Mouse (Mus musculus) embryonic facial prominence, embryonic 13.5 days (tissue): ENCODE data around the gene Casp2. TPM values are rescaled to one million over a fixed set of nuclear protein-coding genes. Genes with fewer than 3 reads are reported as not detected.

Experiments used
- ATAC-seq: fragments of 200-750 bp; cut with Nextera tagmentation; 2 replicates; pipeline ENCODE4 v1.8.0; 2017; ENCODE audit warnings: low read depth; ENCODE audit not compliant: insufficient number of reproducible peaks, insufficient read depth, low FRiP score, low TSS enrichment
- H3K27ac ChIP-seq: fragments of 300-500 bp; sonication (generic); 2 replicates; pipeline ENCODE4 v1.5.1; 2015; ENCODE audit warnings: moderate library complexity, mild to moderate bottlenecking, inconsistent platforms
- H3K27me3 ChIP-seq: fragments of 300-500 bp; sonication (generic); 2 replicates; pipeline ENCODE4 v1.6.1; 2015; ENCODE audit warnings: mild to moderate bottlenecking, inconsistent platforms
- H3K36me3 ChIP-seq: fragments of 300-500 bp; sonication (generic); 2 replicates; pipeline ENCODE4 v1.6.1; 2015; ENCODE audit warnings: mild to moderate bottlenecking, inconsistent platforms
- H3K4me1 ChIP-seq: fragments of 300-500 bp; sonication (generic); 2 replicates; pipeline ENCODE4 v1.6.1; 2015; ENCODE audit warnings: inconsistent platforms
- H3K4me2 ChIP-seq: fragments of 300-500 bp; sonication (generic); 2 replicates; pipeline ENCODE4 v1.6.1; 2015; ENCODE audit warnings: moderate library complexity, mild to moderate bottlenecking, inconsistent platforms
- H3K4me3 ChIP-seq: fragments of 300-500 bp; sonication (generic); 2 replicates; pipeline ENCODE4 v1.5.1; 2015; ENCODE audit warnings: mild to moderate bottlenecking, inconsistent platforms
- H3K9ac ChIP-seq: fragments of 300-500 bp; sonication (generic); 2 replicates; pipeline ENCODE4 v1.6.1; 2015; ENCODE audit warnings: mild to moderate bottlenecking, inconsistent platforms
- H3K9me3 ChIP-seq: fragments of 300-500 bp; sonication (generic); 2 replicates; pipeline ENCODE4 v1.6.1; 2016; ENCODE audit warnings: inconsistent platforms
- WGBS: fragments of 180-500 bp; shearing (Covaris S2); methylation state at CpG from one replicate; pipeline ENCODE4 v1.1.7; 2015; ENCODE audit warnings: mixed read lengths; 5-methylcytosine and 5-hydroxymethylcytosine counted together
- polyA plus RNA-seq: library from polyadenylated mRNA; unstranded; fragments of >200 nt; fragmentation: Nextera tagmentation; extraction: Ambion mirVana; gene quantifications from 2 replicates; pipeline ENCODE4 v1.2.1, GENCODE M21; 2015

Gene Casp2
- polyA plus RNA-seq, 1 experiment from 2014 or later = 59.5 TPM

- H3K27me3 ChIP-seq = peaks cover 7% of the 10 kb centered on the region
- no peaks in the 10 kb centered on the region for H3K36me3 ChIP-seq
- ATAC-seq = no peak
- no peak overlapping the region for H3K9ac ChIP-seq
- H3K4me1 ChIP-seq = peaks cover 7% of the 10 kb centered on the region; the same call in 1 of the 2 replicates
- 11% methylated on average over 8 of the region's 8 CpGs for WGBS
- H3K4me2 ChIP-seq = peak overlapping the region; percentile 48
- no peak overlapping the region for H3K27ac ChIP-seq
- H3K4me3 ChIP-seq = peak overlapping the region; percentile 18
- H3K9me3 ChIP-seq = no peaks in the 10 kb centered on the region
Observed at GRCm38 (mm10) chr6:42247173-42247572, 17.6 kb upstream of the Casp2 start.

GRCm38 (mm10) chr6:42247981-42248380 lies 16.8 kb upstream of the Casp2 start:
- H3K4me1 ChIP-seq = peaks cover 7% of the 10 kb centered on the region; the same call in 1 of the 2 replicates
- ATAC-seq = no peak
- H3K9me3 ChIP-seq = no peaks in the 10 kb centered on the region
- H3K36me3 ChIP-seq = no peaks in the 10 kb centered on the region
- H3K4me2 ChIP-seq = peak overlapping the region; percentile 48; the same call in 1 of the 2 replicates
- no peak overlapping the region for H3K27ac ChIP-seq
- no peak overlapping the region for H3K9ac ChIP-seq
- peaks cover 7% of the 10 kb centered on the region for H3K27me3 ChIP-seq
- 97% methylated on average over 1 of the region's 1 CpGs for WGBS
- no peak overlapping the region for H3K4me3 ChIP-seq

DNA sequence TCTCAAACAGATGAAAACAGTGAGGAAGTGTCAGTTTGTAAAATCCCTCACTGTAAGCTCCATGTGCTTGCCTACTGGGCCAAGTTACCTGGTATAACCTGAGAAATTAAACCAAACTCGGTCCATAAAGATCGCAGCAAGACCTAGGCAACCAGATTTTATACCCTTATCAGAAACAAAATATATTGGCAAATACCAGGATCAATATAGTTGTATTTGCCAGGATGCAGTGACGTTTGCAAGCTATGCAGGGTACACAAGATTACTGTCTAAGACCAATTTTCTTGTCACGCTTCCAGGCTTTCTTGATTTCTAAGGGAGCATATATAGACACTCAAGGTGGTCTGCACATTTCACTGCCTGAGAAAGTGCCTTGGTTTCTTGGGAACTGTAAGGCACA lies 13.0 kb upstream of the Casp2 start:
- 85% methylated on average over 4 of the region's 4 CpGs for WGBS
- H3K4me3 ChIP-seq = no peak overlapping the region
- H3K4me2 ChIP-seq = no peak overlapping the region
- no peak overlapping the region for H3K9ac ChIP-seq
- H3K36me3 ChIP-seq = no peaks in the 10 kb centered on the region
- H3K4me1 ChIP-seq = no peaks in the 10 kb centered on the region
- no peak overlapping the region for H3K27ac ChIP-seq
- no peaks in the 10 kb centered on the region for H3K9me3 ChIP-seq
- H3K27me3 ChIP-seq = peaks cover under 1% of the 10 kb centered on the region; the same call in 1 of the 2 replicates
- no peak for ATAC-seq

DNA sequence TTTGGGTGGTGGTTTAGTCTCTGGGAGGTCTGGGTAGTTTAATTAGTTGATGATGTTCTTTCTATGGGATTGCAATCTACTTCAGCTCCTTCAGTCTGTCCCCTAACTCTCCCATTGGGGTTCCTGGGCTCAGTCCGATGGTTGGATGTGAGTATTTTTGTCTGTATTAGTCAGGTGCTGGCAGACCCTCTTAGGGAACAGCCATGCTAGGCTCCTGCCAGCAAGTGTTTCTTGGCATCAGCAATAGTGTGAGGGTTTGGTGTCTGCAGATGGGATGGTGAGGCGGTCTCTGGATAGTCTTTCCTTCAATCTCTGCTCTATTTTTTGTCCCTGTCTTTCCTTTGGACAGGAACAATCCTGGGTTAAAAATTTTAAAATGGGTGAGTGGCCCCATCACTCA lies 11.7 kb upstream of the Casp2 start:
- no peak for ATAC-seq
- no peak overlapping the region for H3K4me2 ChIP-seq
- 85% methylated on average over 2 of the region's 2 CpGs for WGBS

DNA sequence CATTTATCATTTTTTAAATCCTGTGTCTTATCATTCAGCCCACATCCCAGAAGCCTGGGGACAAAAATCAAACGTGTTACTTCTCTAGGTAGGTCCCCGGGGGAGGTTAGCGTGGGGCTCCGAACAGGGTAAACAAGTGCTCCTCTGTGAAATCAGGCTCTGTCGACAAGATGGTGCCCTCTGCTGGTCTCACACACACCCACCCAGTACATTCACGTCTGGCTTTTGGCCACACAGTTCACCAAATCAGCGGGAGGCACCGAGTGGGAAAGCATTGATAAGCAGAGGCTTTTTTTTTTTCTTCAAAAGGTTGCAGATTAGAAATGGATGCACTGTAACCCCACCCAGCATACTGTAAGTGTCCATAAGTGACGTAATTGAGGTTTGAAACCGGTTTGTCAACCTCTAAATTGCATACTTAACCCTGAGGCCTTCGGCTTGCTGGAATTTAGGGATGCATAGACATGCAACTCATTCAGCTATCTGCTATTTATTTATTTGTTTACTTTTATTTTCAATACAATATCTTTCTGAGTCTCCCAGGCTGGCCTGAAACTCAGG lies 7.4 kb upstream of the Casp2 start:
- Histone ChIP-seq H3K27ac (no peak overlapping the region), H3K9me3 (no peaks in the 10 kb centered on the region), H3K4me2 (peak overlapping the region; percentile 11; the same call in 1 of the 2 replicates), H3K4me3 (no peak overlapping the region), H3K27me3 (no peaks in the 10 kb centered on the region), H3K36me3 (no peaks in the 10 kb centered on the region), H3K9ac (no peak overlapping the region), H3K4me1 (0 out of 2 replicates have a peak, but pooled peaks cover 4% of the 10 kb centered on the region)
- 13% methylated on average over 11 of the region's 11 CpGs for WGBS
- ATAC-seq = no peak

More for the DNA sequence above, 11.7 kb upstream of the Casp2 start:
- no peaks in the 10 kb centered on the region for H3K9me3 ChIP-seq
- no peaks in the 10 kb centered on the region for H3K27me3 ChIP-seq
- no peak overlapping the region for H3K4me3 ChIP-seq
- H3K36me3 ChIP-seq = no peaks in the 10 kb centered on the region
- 0 out of 2 replicates have a peak, but pooled peaks cover 4% of the 10 kb centered on the region for H3K4me1 ChIP-seq
- no peak overlapping the region for H3K9ac ChIP-seq
- no peak overlapping the region for H3K27ac ChIP-seq

DNA sequence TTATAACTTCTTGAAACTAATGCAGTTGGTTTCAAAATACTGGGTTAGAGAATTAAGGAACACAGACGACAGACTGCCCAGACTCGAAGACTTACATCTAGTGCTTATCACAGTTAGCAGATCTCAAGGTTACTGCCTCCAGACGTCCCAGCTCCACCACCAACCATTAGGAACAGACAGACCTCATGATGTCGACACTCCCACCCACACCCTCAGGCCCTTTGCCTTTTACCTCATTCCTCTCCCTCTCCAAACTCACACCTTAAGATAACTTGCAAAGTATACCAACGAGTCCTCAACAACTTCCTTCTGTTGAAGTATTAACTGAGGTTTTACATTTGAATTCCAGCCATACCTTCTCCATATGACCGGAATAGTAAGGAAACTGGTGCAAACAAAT lies 4.4 kb upstream of the Casp2 start:
- no peak overlapping the region for H3K4me2 ChIP-seq
- no peaks in the 10 kb centered on the region for H3K36me3 ChIP-seq
- H3K27ac ChIP-seq = no peak overlapping the region
- H3K27me3 ChIP-seq = no peaks in the 10 kb centered on the region
- H3K4me3 ChIP-seq = no peak overlapping the region
- no peak for ATAC-seq
- no peaks in the 10 kb centered on the region for H3K9me3 ChIP-seq
- 51% methylated on average over 6 of the region's 6 CpGs for WGBS
- no peak overlapping the region for H3K9ac ChIP-seq
- H3K4me1 ChIP-seq = 0 out of 2 replicates have a peak, but pooled peaks cover 4% of the 10 kb centered on the region

DNA sequence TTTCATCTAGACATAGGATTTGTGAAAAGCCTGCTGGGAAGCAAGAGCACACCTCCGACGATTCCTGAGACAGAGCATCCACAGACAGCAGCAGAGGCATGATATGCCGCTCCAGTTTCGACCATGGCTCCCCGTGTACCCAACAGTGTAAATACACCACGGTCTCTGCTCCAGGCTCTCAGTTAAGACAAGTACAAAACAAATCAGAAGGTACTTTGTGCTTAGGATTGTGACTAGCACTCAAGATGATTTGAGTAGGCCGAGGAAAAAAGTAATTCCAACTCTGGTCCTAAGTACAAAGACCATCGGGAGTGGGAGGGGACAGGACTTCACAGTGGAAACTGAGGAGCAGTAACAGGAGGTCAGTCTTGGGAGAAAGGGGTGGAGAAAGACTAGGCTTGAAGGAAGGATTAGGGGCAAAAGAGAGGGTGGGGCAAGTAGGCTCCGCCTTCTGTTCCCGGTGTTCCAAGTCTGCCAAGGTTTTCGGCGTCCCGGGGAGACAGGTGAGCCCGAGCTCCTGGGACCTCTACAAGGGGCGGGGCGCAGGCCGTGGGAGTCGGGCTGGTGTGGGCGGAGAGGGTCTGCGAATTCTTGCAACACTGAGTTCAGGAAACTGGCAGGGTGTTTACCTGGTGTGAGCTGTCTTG lies 3.1 kb upstream of the Casp2 start, which contains the start of gene Tmem139:
Gene Tmem139, plus strand, starts transcription at position 447 of the 647 bp plus-strand sequence.
- Histone ChIP-seq H3K27me3 (no peaks in the 10 kb centered on the region), H3K9ac (peak within 1 kb of the TSS; percentile 46), H3K27ac (no peak within 1 kb of the TSS), H3K4me1 (peaks cover 6% of the 10 kb centered on the region; the same call in 1 of the 2 replicates), H3K4me2 (peak within 1 kb of the TSS; percentile 49), H3K4me3 (peak within 1 kb of the TSS; percentile 24; the same call in 1 of the 2 replicates), H3K9me3 (no peaks in the 10 kb centered on the region), H3K36me3 (no peaks in the 10 kb centered on the region)
- no peak for ATAC-seq
- 16% methylated on average over 20 of the region's 20 CpGs for WGBS

DNA sequence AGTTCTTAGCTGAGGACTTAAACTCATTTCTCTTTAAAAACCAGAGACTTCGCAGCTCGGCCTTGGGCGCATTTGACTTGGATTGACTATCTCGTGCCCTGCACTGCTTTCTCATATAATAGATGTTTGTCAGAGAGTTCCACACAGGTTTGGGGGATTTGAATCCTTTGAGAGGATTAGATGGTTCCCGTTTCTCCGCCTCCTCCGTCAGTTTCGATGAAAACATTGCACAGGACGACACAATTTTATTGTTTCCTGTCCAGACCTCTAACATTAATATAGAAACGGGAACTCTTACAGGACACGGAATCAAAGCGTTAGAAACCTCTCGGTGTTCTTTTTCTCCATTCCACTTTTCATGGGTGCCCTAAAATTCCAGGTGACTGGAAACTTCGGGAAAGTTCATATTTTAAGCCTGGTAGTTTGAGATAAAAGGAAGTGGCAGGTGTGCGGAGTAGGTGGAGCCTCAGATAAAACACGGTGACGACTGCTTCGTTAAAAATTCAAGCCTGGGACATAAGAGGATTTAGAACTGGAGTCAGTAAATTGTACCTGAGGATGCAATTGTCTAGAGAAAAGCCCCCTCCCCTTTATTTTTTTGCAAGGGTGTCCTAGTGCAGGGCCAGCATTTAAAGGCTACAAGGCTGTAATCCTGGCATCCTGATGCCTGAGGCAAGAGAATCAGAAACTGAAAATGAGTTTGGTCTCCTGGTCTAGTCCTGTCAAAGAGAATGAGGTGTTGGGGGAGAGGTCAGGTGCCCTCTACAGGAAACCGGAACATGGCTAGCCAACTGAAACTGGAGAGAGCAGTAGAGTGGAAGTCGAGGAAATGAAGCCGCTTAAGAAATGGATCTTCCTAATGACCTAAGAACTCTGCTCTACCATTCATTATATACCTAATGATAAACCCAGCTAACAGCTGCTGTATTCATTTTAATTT lies 876 bp downstream of the Casp2 start:
- Histone ChIP-seq H3K9me3 (no peaks in the 10 kb centered on the region), H3K27me3 (no peaks in the 10 kb centered on the region), H3K4me3 (peak overlapping the region; percentile 90), H3K9ac (peak overlapping the region; percentile 96), H3K4me2 (peak overlapping the region; percentile 92), H3K27ac (peak overlapping the region; percentile 95), H3K36me3 (peaks cover 33% of the 10 kb centered on the region), H3K4me1 (peaks cover 14% of the 10 kb centered on the region)
- WGBS = under 1% methylated on average over 21 of the region's 21 CpGs
- ATAC-seq = no peak

DNA sequence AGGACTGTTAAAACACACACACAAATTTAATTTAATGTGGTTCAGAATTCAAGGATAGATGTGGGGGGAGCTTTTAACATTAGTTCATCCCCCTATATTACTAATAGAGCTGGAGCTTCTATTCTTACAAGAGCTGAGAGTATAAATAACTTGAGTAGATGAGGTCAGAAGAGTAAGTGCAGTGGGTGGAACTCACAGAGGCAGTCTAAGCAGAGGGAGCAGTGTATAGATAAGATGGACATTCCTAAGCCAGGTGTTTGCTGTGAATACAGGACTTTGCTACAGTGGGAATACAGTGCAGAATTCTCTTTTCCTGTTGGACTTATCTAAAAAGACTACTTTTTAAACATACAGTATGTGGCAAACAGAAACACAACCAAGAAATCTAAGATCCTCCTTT lies 6.0 kb downstream of the Casp2 start:
- no peak for ATAC-seq
- Histone ChIP-seq H3K4me1 (peaks cover 14% of the 10 kb centered on the region), H3K27ac (no peak overlapping the region), H3K9ac (no peak overlapping the region), H3K27me3 (no peaks in the 10 kb centered on the region), H3K36me3 (peaks cover 70% of the 10 kb centered on the region), H3K4me2 (no peak overlapping the region), H3K4me3 (no peak overlapping the region), H3K9me3 (no peaks in the 10 kb centered on the region)

DNA sequence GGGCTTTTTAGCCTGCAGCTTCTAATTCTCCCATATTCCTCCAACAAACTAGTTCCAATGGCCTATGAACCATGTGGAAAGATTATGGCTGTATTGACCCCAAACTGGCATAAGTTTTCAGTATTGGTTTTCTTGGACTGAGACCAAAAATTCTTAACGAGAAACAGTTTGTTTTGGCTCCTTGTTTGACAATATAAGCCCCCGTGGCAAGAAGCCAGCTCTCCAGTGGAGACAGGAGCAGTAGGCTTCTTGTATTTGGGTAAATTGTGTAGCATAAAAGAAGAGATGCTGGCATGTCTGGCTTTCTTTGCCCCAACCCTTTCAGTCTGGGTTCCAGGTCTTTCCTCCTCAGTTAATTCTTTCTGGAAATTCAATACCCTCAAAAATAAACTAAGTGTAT lies 11.4 kb downstream of the Casp2 start:
- peaks cover 10% of the 10 kb centered on the region for H3K4me1 ChIP-seq
- no peak overlapping the region for H3K4me3 ChIP-seq
- H3K27ac ChIP-seq = no peak overlapping the region
- H3K4me2 ChIP-seq = no peak overlapping the region
- no peak for ATAC-seq
- no peaks in the 10 kb centered on the region for H3K9me3 ChIP-seq
- no peak overlapping the region for H3K9ac ChIP-seq
- 24% methylated on average over 2 of the region's 2 CpGs for WGBS
- H3K36me3 ChIP-seq = peaks cover 83% of the 10 kb centered on the region
- H3K27me3 ChIP-seq = no peaks in the 10 kb centered on the region

- no peaks in the 10 kb centered on the region for H3K4me1 ChIP-seq
- H3K36me3 ChIP-seq = peaks cover 63% of the 10 kb centered on the region
- ATAC-seq = no peak
- H3K9ac ChIP-seq = no peak overlapping the region
- no peak overlapping the region for H3K4me2 ChIP-seq
- H3K27me3 ChIP-seq = no peaks in the 10 kb centered on the region
- no peak overlapping the region for H3K27ac ChIP-seq
- no peaks in the 10 kb centered on the region for H3K9me3 ChIP-seq
- no peak overlapping the region for H3K4me3 ChIP-seq
- 65% methylated on average over 5 of the region's 5 CpGs for WGBS
Observed at GRCm38 (mm10) chr6:42282865-42283528, 18.2 kb downstream of the Casp2 start.
